ENCODE assay signal across 18 mouse cellular contexts in the genomic region with DNA sequence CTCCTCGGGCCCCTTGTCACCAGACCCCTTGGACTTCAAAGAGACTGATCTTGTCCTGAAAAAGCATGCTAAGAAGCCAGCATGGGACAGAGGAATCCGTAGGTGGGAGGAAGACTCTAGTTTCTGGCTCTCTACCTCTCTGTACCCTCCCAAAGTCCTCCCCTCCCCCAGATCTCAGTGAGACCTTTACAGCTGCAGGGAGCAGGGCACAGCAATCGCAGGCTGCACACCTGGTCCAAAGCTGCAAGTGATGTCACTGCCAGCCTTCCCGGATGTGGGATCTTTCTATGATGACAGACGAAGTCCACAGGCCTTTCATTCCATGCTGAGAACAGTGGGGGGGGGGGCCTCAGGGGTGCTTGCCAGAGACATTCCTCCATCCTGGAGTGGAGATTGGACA. TPM values are rescaled to one million over a fixed set of nuclear protein-coding genes. Genes with fewer than 3 reads are reported as not detected.
A peak's percentile ranks its signal among the peaks of the same experiment; 100 is the strongest.
DNase-seq lines count a peak whose midpoint lies in the region; ATAC-seq lines count a peak whose summit lies in the region.
"Had no signal": no experiment of that assay in that cellular context is flagged by ENCODE, and none has a peak within 500 bp of the region (broad histone marks: within the 10 kb centered on the region; RNA-seq: fewer than 3 reads in every experiment).

No protein-coding gene starts in this region.

- no peak for ATAC-seq in hindbrain, embryonic 14.5 days (ENCODE audit: low FRiP score)
- ATAC-seq in limb, embryonic 11.5 days (ENCODE audit: insufficient number of reproducible peaks, low FRiP score, low TSS enrichment, low read depth), result no peak
- no peak for ATAC-seq in liver, embryonic 12.5 days
- ATAC-seq: inflammation-experienced regulatory T-cells, adult 6 months had no signal

- no peak overlapping the region for H3K4me2 ChIP-seq in hindbrain, embryonic 14.5 days (replicated peaks)
- H3K4me2 ChIP-seq in limb, embryonic 11.5 days (ENCODE audit: low read depth, severe bottlenecking), result no peak overlapping the region
- H3K4me2 ChIP-seq in liver, embryonic 12.5 days, result no peak overlapping the region
- H3K4me2 ChIP-seq: heart, embryonic 11.5 days had no signal

- no peaks in the 10 kb centered on the region for H3K9me3 ChIP-seq in hindbrain, embryonic 10.5 days
- H3K9me3 ChIP-seq in hindbrain, embryonic 14.5 days (ENCODE audit: control insufficient read depth, low read length), result no peaks in the 10 kb centered on the region
- no peaks in the 10 kb centered on the region for H3K9me3 ChIP-seq in limb, embryonic 11.5 days (ENCODE audit: control insufficient read depth, low read length)
- H3K9me3 ChIP-seq in liver, embryonic 12.5 days (replicated peaks), result no peaks in the 10 kb centered on the region

- intact Hi-C loops in left cerebral cortex, postnatal 14 days (cut with DNase I), result no loop called here

- H3K36me3 ChIP-seq in hindbrain, embryonic 10.5 days, result no peaks in the 10 kb centered on the region
- H3K36me3 ChIP-seq in hindbrain, embryonic 14.5 days (replicated peaks; ENCODE audit: control insufficient read depth, insufficient read depth), result no peaks in the 10 kb centered on the region
- H3K36me3 ChIP-seq in limb, embryonic 11.5 days (ENCODE audit: control insufficient read depth, insufficient read depth, low read length), result no peaks in the 10 kb centered on the region
- no peaks in the 10 kb centered on the region for H3K36me3 ChIP-seq in liver, embryonic 12.5 days

- H3K4me1 ChIP-seq in hindbrain, embryonic 10.5 days (replicated peaks), result peaks cover 59% of the 10 kb centered on the region
- H3K4me1 ChIP-seq in hindbrain, embryonic 14.5 days (replicated peaks; ENCODE audit: control insufficient read depth, insufficient read depth, low read length), result 0 out of 2 replicates have a peak, but pooled peaks cover 8% of the 10 kb centered on the region
- peaks cover 20% of the 10 kb centered on the region for H3K4me1 ChIP-seq in limb, embryonic 11.5 days (ENCODE audit: control insufficient read depth, insufficient read depth, low read length)
- H3K4me1 ChIP-seq in liver, embryonic 12.5 days, result no peaks in the 10 kb centered on the region

- DNase-seq in hindbrain, embryonic 10.5 days (ENCODE audit: low spot score), result no peak
- DNase-seq in hindbrain, embryonic 14.5 days (ENCODE audit: low spot score), result no peak
- DNase-seq in Muller cell, postnatal 12 days (ENCODE audit: inconsistent ontology term), result peak; percentile 40
- peak; percentile 40 for DNase-seq in limb, embryonic 11.5 days (ENCODE audit: low spot score)
- DNase-seq in thymus, postnatal 10 days (ENCODE audit: low spot score in 2 of 2), result peak; percentile 64 to 77
- DNase-seq in cerebellum, postnatal 10 days, result no peak
- no peak for DNase-seq in left cerebral cortex, postnatal 14 days (ENCODE audit: low spot score in 2 of 2)
- DNase-seq: adrenal gland, adult 8-10 months; cerebellum, adult 9-10 months; kidney, adult 8-10 months; kidney, postnatal 14 days; lung, postnatal 14 days had no signal

- peak overlapping the region; percentile 81 for H3K27ac ChIP-seq in hindbrain, embryonic 10.5 days
- H3K27ac ChIP-seq in hindbrain, embryonic 14.5 days, result no peak overlapping the region
- no peak overlapping the region for H3K27ac ChIP-seq in limb, embryonic 11.5 days (replicated peaks; ENCODE audit: low read depth, low read length)
- H3K27ac ChIP-seq in liver, embryonic 12.5 days, result no peak overlapping the region

- H3K27me3 ChIP-seq in hindbrain, embryonic 10.5 days (ENCODE audit: insufficient read depth, poor library complexity, severe bottlenecking), result peaks cover 63% of the 10 kb centered on the region
- no peaks in the 10 kb centered on the region; the same call in 1 of the 2 replicates for H3K27me3 ChIP-seq in hindbrain, embryonic 14.5 days (ENCODE audit: control insufficient read depth, insufficient read depth, low read length)
- no peaks in the 10 kb centered on the region for H3K27me3 ChIP-seq in limb, embryonic 11.5 days (ENCODE audit: control insufficient read depth, insufficient read depth, low read length)
- H3K27me3 ChIP-seq in liver, embryonic 12.5 days (replicated peaks), result peaks cover 76% of the 10 kb centered on the region

- 32% methylated on average over 5 of the region's 5 CpGs for WGBS in hindbrain, embryonic 10.5 days
- WGBS in hindbrain, embryonic 14.5 days, result 26% methylated on average over 5 of the region's 5 CpGs
- WGBS in limb, embryonic 11.5 days, result 8% methylated on average over 5 of the region's 5 CpGs
- WGBS in liver, embryonic 12.5 days (ENCODE audit: insufficient replicate concordance), result 32% methylated on average over 5 of the region's 5 CpGs

- H3K4me3 ChIP-seq in hindbrain, embryonic 10.5 days, result no peak overlapping the region
- H3K4me3 ChIP-seq in hindbrain, embryonic 14.5 days (replicated peaks; ENCODE audit: low read length), result no peak overlapping the region
- no peak overlapping the region for H3K4me3 ChIP-seq in limb, embryonic 11.5 days (ENCODE audit: low read depth, low read length)
- H3K4me3 ChIP-seq in liver, embryonic 12.5 days, result no peak overlapping the region

- no peak overlapping the region for H3K9ac ChIP-seq in hindbrain, embryonic 14.5 days
- no peak overlapping the region for H3K9ac ChIP-seq in limb, embryonic 11.5 days (ENCODE audit: low read length)
- H3K9ac ChIP-seq in liver, embryonic 12.5 days, result no peak overlapping the region

RNA-seq across cellular contexts. Expression of a gene that starts 38.5 kb away (rescaled TPM):
- polyA plus RNA-seq in hindbrain, embryonic 10.5 days (2016; fragmentation: Nextera tagmentation; extraction: Ambion mirVana), result 0.25 and 0.31 TPM in 2 replicates
- not detected in 2 replicates for polyA plus RNA-seq in hindbrain, embryonic 14.5 days (2014; fragmentation: Nextera tagmentation; extraction: Ambion mirVana)
- 0.40 and 0.80 TPM in 2 replicates for polyA plus RNA-seq in limb, embryonic 11.5 days (2014; fragmentation: Nextera tagmentation; extraction: Ambion mirVana)
- not detected for total RNA-seq in left cerebral cortex, postnatal 14 days (2021)
- 0.06 TPM in 1 of 2 replicates, not detected in the other for polyA plus RNA-seq in liver, embryonic 12.5 days (2016; fragmentation: Nextera tagmentation; extraction: Ambion mirVana)
- total RNA-seq: gastrocnemius, adult 18-20 months; gastrocnemius, postnatal 4 days; megakaryocyte, adult 5-6 weeks had no signal
- polyA plus RNA-seq: heart, embryonic 11.5 days; inflammation-experienced regulatory T-cells, adult 6 months had no signal

Comparison
In these comparisons a context has a peak if more than half of its experiments do, and no peak if none do; other contexts are left out.
1. DNase-seq: peak in Muller cell, postnatal 12 days (single experiment), limb, embryonic 11.5 days (single experiment) and thymus, postnatal 10 days (2 of 2); none in hindbrain, embryonic 10.5 days (single experiment), hindbrain, embryonic 14.5 days (single experiment), cerebellum, postnatal 10 days (0 of 2) and left cerebral cortex, postnatal 14 days (0 of 2).